Mouse (Mus musculus) fat pad, adult 2 months (tissue): Measurements from ENCODE around the gene Wnt3a.

Experiments
- DNase-seq: peaks from one replicate; pipeline ENCODE4 v3.0.0-alpha.2; 2011; ENCODE audit warnings: low read depth, low spot score; ENCODE audit errors: extremely low read depth

Wnt3a gene

DNA sequence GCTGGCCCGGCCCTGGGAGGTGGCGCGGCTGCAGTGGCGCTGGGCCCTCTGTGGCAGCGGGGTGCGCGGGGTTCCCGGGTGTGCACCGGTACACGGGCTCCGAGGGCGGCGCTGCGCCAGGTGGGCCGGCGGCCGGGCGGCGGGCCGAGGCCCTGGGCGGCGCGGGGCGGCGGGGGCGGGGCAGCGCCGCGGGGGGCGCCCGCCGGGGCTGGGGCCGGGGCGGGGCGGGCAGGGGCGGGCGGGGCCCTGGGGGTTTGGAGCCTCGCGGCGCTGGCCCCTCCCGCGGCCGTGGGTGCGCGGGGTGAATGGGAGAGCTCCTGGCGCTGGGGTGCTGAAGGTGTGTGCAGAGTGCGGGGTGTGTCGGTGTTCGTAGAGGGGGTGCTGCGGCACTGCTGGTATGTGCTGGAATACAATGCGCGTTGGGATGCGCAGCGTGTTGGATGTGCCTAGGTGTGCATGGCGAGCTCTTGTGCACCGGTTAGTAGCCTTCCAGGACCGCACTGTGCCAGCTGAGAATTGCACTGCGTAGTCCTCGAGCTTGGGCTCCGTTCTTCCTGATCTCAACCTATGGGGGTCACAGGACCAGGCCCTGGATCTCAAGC, at the start of gene Wnt3a:
Wnt3a (minus strand) TSS at position 51 of the 602 bp plus-strand sequence.
- no peak for DNase-seq

DNA sequence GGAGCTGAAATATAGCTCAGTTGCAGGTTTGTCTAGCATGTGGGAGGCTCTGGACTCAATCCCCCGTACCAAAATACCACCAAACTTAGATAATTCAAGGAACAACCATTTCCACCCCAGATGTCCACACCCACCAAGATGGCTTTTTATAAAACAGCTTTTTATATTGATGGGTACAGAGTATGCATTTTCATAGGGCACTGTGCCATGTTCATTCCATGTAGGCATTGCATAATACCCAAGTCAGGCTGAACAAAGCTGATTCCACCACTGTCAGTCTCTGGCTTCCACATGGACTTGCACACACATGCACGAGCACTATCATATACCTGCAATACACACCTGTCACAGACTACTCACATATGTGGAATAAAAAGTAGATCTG, 48.2 kb upstream of the Wnt3a start:
- DNase-seq: no peak

DNA sequence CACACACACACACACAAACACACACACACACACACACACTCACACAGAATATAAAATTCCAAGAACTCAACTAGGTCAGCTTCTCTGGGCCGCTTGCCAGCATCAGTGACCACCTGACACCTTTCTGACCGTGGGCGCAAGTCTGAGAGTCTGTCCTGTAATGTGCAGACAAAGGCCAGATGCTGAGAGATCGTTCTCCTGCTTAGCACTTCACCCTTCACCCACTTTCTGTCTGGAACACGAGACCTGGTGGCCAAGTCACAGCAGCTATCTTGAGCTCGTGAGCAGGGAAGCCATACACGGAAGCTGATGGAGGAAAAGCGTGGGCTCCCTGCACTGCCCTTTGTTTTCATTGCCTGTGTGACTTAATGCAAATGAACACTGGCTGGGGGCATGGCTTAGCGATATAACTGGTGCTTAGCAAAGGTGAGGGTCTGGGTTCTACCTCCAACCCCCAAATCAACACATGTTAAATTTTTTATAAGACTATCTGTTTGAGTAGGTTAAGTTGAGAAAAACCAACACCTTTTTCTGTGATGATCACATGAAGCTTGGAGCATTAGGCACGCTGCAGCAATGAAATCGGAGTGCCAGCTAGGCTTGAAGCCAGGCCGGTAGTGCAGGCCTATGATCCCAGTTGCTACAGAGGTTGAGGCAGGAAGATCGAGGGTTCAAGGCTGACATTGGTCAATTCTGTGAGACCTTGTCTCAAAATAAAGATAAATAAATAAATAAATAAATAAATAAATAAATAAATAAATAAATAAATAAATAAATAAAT, 47.6 kb upstream of the Wnt3a start:
- no peak for DNase-seq

DNA sequence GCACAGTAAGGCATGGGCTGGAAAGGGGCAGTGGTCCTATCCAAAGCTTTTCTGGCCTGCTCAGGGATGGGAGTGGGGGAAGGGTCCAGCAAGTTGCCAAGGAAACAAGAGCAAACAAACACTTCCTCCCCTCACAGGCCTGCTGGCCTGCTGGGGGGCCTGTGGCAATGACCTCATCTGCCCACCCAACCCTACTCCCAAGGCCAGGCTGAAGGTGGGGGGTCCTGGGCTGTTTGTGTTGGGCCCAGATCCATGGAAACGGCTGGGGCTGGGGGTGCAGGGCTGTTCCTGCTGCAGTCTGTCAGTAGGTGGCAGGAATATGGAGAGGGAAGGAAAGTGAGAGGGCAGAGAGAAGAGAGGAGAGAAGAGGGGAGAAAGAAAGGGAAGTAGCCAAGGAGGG, 45.8 kb upstream of the Wnt3a start:
- no peak for DNase-seq

DNA sequence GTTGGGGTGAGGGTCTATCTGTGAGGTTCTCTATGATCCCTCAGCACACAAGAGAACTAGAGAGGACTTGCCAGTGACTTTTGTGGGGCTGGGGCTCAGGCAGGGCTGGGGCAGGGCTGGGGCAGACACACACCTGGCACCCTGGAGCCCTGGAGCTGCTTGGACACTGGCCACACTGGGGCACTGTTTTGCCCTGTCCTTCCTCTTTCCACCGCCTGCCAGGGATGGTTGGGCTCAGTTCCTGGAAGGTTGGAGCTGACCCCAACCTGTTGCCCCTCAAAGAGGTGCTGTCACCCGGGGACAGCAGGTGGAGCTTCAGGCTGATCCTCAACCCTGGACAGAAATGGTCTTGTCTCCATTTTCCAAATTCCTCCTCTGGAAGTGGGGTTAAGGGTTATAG, 45.4 kb upstream of the Wnt3a start:
- DNase-seq: no peak

DNA sequence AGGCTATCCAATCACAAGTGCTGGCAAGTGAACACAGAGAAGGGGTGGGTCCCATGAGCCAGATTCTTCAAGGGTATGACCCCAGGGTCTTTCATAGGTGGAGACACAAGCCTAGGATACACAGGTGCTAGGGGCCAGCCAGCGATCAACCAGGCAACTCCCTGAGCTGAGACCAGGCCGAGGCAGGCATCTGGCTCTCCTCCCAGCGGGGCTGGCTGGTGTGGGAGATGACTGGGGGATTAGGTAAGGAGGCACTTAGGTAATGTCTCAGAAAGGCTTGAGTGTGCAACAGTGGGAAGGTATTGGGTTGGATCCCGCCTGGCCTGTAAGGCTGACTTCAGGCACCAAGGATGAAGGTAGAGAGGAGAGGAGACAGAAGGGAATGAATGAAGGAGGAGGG, 44.6 kb upstream of the Wnt3a start:
- no peak for DNase-seq

DNA sequence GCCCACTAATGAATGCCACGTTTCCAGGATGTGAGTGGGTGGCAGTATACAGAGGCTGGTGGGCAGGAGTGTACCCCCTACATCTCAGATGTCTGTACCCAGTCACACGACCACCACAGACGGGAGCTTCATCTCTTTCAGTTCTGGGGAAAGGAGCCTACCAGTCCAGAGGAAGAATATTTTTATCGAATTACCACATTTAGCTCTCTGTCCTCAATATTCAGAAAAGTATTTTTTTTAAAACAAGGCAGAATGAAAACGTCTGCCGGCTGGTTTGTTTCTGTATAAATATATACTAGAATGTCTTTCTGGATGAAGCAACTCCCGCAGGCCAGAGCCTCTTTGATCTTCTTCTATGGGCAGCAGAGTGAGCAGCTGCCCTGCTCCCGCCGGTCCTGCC, 42.4 kb upstream of the Wnt3a start:
- DNase-seq: no peak

DNA sequence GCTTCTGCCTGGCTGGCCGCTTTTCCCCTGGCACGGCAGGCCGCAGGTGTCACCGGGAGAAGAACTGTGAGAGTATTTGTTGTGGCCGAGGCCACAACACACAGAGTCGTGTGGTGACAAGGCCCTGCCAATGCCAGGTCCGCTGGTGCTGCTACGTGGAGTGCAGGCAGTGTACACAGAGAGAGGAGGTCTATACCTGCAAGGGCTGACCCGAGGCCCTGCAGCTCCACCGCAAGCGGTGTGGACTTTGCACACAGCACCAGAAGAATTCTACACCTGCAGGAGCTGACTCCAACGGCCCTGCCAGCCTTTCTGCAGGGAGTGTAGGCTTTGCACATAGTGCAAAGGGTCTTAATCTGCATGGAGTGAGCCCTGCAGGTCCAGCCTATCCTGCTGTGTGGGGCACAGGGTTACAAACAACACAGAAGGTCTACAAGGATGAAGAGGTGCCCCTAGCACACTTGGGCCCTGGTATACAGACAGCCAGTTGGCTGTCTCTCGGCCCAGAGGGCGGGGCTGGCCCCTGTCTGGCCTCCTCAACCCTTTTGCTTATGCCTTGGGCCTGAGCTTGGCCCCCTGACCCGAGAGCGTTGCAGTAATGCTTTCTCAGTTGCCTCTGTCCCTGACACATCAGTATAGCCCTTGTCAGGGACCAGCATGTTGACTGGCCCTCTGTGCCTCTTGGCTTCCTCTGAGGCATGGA, 40.8 kb upstream of the Wnt3a start:
- DNase-seq: no peak

DNA sequence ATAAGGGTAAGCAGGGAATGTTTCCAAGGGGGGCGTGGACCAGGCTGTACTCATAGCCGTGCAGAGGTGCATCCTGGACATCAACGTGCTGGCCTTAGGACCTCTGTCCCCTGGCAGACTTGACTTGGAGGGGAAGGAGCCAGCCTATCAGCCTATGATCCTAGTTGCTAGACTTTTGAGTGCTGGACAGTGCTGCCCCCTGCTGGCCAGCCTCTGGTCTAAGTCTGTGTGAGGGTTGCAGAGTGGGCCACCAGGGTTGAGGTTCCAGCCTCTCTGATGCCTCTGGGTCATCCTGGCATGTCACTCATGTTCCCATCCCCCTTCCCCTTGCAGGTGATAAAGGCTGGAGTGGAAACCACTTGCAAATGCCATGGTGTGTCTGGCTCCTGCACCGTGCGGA, 40.0 kb upstream of the Wnt3a start:
- DNase-seq: no peak

DNA sequence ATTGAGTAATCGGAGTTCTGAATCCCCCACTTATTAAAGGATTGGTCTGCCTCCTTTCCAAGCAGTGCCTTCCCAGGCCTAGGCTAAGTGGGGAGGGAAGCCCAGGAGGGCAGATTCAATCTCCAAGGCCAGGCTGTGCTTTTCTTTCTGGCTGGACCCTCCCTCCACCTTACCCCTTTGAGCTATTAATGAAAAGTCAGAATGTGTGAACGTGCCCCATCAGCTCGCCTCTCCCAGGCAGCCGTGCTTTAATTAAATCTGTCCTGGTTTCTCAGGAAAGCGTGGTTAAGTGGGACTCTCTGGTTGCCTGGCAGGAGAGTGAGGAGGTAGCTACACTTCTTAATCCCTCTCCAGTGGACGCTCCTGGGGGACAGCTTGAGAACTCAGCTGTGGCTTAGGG, 39.1 kb upstream of the Wnt3a start:
- no peak for DNase-seq

DNA sequence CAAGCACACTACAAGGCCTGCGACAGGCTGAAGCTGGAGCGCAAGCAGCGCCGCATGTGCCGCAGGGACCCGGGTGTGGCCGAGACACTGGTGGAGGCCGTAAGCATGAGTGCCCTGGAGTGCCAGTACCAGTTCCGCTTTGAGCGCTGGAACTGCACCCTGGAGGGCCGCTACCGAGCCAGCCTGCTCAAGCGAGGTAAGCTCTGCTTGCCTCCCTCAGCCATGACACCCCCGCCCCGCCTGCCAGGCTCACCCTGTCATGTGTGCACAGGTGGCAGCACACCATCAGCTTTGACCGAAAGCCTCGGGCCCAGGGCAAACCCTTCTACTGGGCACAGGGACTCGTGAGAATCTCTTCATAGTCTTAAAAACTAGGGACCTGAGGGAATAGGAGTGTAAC, 37.1 kb upstream of the Wnt3a start:
- no peak for DNase-seq

DNA sequence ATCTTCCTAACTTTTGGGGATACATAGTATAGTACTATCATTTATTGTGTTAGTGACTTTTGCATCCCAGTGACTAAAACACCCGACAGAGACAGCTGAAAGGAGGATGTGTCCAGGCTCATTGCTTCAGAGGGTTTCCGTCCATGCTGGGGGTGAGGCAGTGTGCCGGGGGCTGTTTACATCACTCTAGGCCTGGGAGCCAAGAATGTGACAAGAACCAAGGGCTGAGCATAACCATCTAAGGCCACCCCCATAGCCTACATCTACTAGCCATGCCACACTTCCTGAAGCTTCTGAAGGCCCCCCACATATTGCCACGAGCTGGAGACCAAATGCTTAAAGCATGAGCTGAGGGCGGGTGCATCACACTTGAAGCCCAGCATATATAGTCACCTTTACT, 34.2 kb upstream of the Wnt3a start:
- DNase-seq: no peak

DNA sequence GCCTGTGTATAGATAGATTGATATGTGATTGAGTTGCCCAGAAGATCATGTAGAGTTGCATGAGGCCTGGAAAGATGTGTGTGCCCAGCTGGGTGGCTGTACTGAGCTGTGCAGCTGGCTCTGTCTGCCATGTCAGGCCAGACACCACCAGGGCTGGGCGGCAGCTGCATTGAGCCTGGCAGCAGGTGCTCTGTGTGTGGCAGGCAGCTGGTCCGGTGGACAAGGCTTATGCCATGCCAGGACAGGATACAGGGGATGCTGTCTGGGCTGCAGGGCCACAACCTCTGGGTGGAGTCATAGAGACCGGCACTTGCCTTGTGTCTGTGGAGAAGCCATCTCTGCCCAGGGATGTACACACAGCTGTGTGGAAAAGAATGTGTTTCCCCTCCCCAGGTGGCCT, 32.4 kb upstream of the Wnt3a start:
- DNase-seq: no peak

DNA sequence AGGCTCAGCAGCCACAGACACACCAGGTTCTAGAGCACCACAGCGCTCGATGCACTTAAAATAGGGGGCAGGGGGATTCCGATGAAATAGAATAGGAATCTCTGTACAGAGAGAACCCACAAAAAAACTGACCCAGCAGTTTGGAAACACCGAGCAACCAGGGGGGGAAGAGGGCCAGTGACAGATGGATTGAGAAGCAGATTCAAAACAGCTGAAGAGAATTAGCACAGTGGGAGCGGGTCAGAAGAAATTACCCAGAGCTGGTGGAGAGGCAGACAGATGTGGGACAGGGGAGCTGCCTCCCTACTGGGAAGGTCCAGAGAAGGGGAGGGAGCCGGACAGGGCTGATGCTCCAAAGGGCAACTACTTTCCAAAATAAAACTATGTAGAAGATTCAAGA, 26.0 kb upstream of the Wnt3a start:
- DNase-seq: no peak

DNA sequence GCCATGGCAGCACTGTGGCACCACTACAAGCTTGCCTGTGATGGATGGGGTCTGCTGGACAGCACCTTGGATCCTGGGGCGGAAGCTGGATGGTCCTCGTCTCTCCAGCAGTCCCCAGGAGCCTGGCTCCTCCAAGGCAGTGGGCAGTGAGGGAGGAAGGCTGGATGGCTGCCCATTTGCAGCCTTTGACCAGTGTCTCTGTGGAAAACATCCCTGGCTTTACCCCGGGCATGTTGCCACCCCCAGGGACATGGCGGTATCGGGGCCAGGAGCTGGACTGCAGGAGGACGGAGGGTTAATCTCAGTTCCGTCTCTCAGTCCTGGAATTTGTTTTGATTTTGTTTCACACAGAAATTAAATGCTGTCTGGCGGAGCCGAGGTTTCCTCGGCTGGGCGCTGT, 23.4 kb upstream of the Wnt3a start:
- no peak for DNase-seq

DNA sequence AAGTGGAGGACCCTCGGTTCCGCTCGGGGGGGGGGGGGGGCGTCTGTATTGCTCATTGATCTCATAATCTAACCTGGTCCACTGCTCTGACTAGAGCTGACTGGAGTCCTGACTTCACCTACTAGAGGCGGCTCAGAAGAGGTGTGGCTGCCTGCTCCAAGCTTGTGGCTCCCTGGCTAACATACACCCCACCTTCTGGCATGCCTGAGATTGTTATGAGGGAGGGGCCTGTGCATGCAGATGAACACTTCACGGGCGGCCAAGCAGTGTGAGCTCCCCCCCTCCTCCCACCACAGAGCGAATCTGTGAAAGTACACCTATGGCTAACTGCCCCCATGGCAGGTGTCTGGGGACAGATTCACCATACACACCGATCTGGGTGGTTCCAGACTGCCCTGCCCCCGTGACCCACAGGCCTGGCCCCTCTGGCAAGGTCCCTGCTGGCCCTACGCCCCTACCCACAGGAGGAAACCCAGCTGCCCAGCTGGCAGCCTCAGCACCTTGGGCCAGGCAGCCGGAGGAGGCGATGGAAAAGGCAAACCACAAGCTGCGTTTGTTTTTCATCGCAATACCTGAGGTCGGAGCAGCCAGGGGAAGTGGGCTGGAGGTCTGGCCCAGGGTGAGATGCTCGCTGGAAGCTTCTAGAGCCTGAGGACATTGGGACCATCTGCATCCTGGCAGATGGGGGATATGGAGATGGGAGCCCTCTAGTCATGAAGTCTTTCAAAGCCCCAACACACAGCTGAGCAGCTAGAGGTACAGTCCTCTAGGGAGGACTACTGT, 22.7 kb upstream of the Wnt3a start:
- no peak for DNase-seq

DNA sequence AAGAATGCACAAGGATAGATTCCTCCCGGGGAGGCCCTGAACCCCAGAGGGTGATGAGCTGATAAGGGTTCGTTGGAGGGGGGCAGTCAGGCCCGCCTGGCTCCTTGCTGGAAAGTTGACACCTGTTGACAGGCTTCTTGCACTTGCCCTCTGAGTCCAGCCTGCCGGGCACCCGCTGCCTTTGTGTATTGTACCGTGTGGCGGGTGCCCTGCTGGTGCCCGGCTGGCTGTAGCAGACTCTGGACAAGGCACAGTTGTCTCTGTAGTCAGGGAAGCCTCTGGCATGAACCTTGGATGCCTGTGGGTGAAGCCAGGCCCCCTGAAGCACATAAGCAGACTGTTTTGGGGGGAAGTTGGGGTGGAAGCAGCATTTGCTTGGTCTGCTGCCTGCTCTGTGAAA, 21.9 kb upstream of the Wnt3a start:
- DNase-seq: no peak

DNA sequence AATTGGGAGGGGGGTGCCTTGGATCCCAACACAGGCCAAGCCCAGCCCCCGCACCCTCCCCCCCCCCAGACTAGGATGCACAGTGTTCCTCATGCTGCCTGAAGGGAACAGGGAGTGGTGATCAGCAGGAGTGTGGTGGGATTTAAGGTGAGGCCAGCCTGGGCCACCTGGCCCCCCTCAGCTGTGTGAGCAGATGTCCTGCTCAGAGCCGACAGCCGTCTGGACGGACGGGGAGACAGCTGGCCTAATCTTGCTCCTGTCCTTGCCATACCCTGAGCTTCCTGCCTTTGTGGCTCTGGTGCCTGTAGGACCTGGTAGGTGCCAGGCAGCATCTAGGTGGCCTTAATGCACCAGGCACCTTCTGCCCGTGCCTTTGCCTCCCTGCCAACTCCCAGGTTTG, 21.5 kb upstream of the Wnt3a start:
- no peak for DNase-seq

DNA sequence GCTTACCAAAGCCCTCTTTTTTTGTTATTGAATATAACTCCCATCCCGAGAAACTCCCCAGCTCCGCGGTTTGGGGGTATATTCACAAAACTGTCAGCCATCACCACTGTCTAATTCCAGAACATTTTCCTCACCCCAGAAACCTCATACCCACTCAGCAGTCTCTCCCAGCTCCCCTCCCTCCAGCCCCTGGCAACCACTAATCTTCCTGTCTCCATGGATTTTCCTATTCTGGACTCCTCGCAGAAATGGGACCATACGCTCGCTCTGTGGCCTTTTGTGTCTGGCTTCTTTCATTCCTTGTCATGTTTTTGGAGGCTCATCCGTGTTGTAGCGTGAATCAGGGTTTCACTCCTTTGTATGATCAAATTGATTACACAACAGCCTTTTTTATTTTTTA, 19.4 kb upstream of the Wnt3a start:
- no peak for DNase-seq

DNA sequence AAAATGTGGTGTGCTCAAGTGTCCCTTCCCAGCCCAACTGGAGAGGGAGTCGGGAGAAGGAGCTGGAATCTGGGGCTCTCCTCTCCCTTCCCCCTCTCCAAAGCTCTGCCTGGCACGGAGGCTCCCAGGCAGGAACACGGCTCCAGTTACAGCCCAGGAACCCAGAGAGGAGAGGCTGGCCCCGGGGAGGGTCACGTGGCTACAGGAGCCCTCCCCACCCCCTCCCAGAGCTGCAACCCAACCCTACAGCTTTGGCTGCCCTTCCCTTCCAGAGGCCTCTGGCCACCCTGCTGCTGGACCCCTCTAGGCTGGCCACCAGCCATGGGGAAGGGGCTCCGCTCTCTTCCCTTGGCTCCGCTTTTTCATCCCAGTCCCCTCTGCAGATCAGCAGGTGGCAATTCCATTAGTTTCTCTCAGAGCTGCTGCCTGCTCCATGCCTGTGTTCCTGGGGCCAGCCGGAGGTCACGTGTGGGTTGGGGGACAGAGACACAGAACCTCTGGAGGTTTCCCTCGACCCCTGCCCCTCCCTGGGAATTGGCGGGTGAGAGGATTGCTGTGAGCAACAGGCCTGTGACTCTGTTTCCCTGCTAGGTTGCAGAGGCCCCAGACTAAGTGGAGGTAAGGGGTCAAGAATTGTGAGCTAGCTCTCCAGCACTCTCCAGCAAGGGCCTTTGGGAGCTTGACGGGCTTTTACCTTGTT, 18.7 kb upstream of the Wnt3a start:
- no peak for DNase-seq

DNA sequence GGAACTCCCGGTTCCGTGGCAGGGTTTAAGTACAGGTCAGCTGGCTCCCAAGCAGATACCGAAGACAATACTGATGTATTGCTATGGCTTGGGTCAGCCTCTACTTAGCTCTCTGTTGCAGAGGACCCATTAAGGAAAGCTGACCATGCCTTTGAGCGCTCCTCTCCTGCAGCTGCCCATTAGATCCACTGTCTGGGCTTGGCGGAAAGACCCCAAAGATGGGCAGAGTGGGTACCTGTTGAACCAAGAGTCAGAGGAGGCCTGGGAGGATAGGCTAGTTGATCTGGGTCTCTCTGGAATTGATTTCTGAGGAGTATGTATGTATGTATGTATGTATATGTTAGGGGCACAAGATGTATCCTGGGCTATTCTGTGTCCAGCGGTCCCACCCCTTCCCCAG, 18.1 kb upstream of the Wnt3a start:
- no peak for DNase-seq
